Mouse (Mus musculus): ENCODE data around the gene Alb. TPM values are rescaled to one million over a fixed set of nuclear protein-coding genes. Genes with fewer than 3 reads are reported as not detected.
A peak's percentile ranks its signal among the peaks of the same experiment; 100 is the strongest.

The Alb gene
- polyA plus RNA-seq, 1 experiment: 1.2 TPM

DNA sequence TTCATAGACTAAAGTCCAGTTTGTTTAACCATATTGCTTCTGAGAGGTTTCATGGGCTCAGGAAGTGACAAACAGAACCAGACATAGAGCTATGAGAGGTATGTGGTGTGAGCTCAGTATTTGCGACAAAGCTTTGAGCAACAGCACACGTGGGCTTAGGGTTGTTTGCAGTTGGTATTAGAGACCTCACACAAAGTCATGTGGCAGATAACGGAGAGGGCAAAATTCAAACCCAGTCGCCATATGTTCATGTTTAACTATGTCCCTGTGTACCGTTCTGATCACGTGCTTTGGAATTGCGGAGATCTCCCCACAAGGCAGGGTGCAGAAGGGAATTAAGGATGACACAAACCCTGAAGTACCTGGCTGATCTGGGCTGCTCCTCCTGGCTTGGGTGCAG, 27.6 kb downstream of the Alb start:
- no peak overlapping the region for H3K27ac ChIP-seq (ENCODE audit: insufficient read depth, low read length)
- no peaks in the 10 kb centered on the region for H3K36me3 ChIP-seq (ENCODE audit: control insufficient read depth, insufficient read depth, low read length)
- H3K4me3 ChIP-seq (ENCODE audit: extremely low read depth, insufficient read depth, insufficient read length): no peak overlapping the region
- TF ChIP-seq POLR2A (IDR thresholded peaks at IDR 0.05; ENCODE audit: low read depth, low read length) (no peak), CTCF (IDR thresholded peaks at IDR 0.05; ENCODE audit: extremely low read depth, insufficient read depth, insufficient read length, insufficient replicate concordance) (no peak)
- H3K4me1 ChIP-seq (ENCODE audit: control insufficient read depth, insufficient read depth, insufficient read length): peaks cover 5% of the 10 kb centered on the region
- no peaks in the 10 kb centered on the region for H3K27me3 ChIP-seq (ENCODE audit: control insufficient read depth, insufficient read depth, low read length)
- no peak for DNase-seq (ENCODE audit: low read depth in 1 of 2, low spot score in 2 of 2)
- WGBS: 94% methylated on average over 7 of the region's 7 CpGs

DNA sequence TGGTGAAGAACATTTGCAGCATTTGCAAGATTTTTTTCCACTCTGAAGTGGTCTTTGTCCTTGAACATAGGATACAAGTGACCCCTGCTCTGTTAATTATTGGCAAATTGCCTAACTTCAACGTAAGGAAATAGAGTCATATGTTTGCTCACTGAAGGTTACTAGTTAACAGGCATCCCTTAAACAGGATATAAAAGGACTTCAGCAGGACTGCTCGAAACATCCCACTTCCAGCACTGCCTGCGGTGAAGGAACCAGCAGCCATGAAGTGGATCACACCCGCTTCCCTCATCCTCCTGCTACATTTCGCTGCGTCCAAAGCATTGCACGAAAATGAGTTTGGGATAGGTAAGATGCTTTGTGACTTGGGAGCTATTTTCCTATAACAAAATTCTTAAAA, 29.8 kb downstream of the Alb start, which contains the start of gene Afp:
Gene Afp (plus strand): TSS at position 220 of the 400 bp plus-strand sequence.
- no peaks in the 10 kb centered on the region for H3K36me3 ChIP-seq (ENCODE audit: control insufficient read depth, insufficient read depth, low read length)
- no peak within 1 kb of the TSS for H3K27ac ChIP-seq (ENCODE audit: insufficient read depth, low read length)
- WGBS: 88% methylated on average over 7 of the region's 7 CpGs
- no peak for DNase-seq (ENCODE audit: low read depth in 1 of 2, low spot score in 2 of 2)
- no peaks in the 10 kb centered on the region for H3K27me3 ChIP-seq (ENCODE audit: control insufficient read depth, insufficient read depth, low read length)
- no peak for TF ChIP-seq POLR2A (IDR thresholded peaks at IDR 0.05; ENCODE audit: low read depth, low read length)
- TF ChIP-seq CTCF (IDR thresholded peaks at IDR 0.05; ENCODE audit: extremely low read depth, insufficient read depth, insufficient read length, insufficient replicate concordance): no peak
- H3K4me1 ChIP-seq (ENCODE audit: control insufficient read depth, insufficient read depth, insufficient read length): peaks cover 5% of the 10 kb centered on the region
- H3K4me3 ChIP-seq (ENCODE audit: extremely low read depth, insufficient read depth, insufficient read length): no peak within 1 kb of the TSS

DNA sequence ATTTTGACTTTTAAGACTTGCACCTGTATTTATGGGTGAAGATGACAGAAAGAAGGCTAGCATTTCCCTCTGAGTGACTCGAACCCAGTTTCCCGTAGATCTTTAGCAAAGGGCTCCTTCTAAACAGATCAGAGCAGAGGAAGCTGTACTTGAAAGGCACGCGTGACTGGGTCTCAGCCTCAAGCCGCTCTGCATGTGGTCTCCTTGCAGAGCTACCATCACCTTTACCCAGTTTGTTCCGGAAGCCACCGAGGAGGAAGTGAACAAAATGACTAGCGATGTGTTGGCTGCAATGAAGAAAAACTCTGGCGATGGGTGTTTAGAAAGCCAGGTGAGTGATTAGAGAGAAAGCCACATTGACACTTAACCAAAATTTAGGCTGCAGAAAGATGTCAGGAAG, 31.7 kb downstream of the Alb start:
- H3K4me1 ChIP-seq (ENCODE audit: control insufficient read depth, insufficient read depth, insufficient read length): peaks cover 5% of the 10 kb centered on the region
- peak overlapping the region; percentile 62 for H3K27ac ChIP-seq (ENCODE audit: insufficient read depth, low read length)
- no peaks in the 10 kb centered on the region for H3K27me3 ChIP-seq (ENCODE audit: control insufficient read depth, insufficient read depth, low read length)
- peak overlapping the region; percentile 32; the same call in 1 of the 2 replicates for H3K4me3 ChIP-seq (ENCODE audit: extremely low read depth, insufficient read depth, insufficient read length)
- no peak for TF ChIP-seq CTCF (IDR thresholded peaks at IDR 0.05; ENCODE audit: extremely low read depth, insufficient read depth, insufficient read length, insufficient replicate concordance)
- TF ChIP-seq POLR2A (IDR thresholded peaks at IDR 0.05; ENCODE audit: low read depth, low read length): no peak
- no peaks in the 10 kb centered on the region for H3K36me3 ChIP-seq (ENCODE audit: control insufficient read depth, insufficient read depth, low read length)
- 12% methylated on average over 9 of the region's 9 CpGs for WGBS
- peak; percentile 45 to 68 for DNase-seq (ENCODE audit: low read depth in 1 of 2, low spot score in 2 of 2)

- 94% methylated on average over 4 of the region's 4 CpGs for WGBS
- no peak for DNase-seq (ENCODE audit: low read depth in 1 of 2, low spot score in 2 of 2)
- Histone ChIP-seq H3K27ac (ENCODE audit: insufficient read depth, low read length) (no peak overlapping the region), H3K4me3 (ENCODE audit: extremely low read depth, insufficient read depth, insufficient read length) (no peak overlapping the region), H3K36me3 (ENCODE audit: control insufficient read depth, insufficient read depth, low read length) (no peaks in the 10 kb centered on the region), H3K27me3 (ENCODE audit: control insufficient read depth, insufficient read depth, low read length) (no peaks in the 10 kb centered on the region), H3K4me1 (ENCODE audit: control insufficient read depth, insufficient read depth, insufficient read length) (peaks cover 5% of the 10 kb centered on the region)
- TF ChIP-seq POLR2A (IDR thresholded peaks at IDR 0.05; ENCODE audit: low read depth, low read length) (no peak), CTCF (IDR thresholded peaks at IDR 0.05; ENCODE audit: extremely low read depth, insufficient read depth, insufficient read length, insufficient replicate concordance) (no peak)
Observed at GRCm38 (mm10) chr5:90494308-90494707, 33.6 kb downstream of the Alb start.

DNA sequence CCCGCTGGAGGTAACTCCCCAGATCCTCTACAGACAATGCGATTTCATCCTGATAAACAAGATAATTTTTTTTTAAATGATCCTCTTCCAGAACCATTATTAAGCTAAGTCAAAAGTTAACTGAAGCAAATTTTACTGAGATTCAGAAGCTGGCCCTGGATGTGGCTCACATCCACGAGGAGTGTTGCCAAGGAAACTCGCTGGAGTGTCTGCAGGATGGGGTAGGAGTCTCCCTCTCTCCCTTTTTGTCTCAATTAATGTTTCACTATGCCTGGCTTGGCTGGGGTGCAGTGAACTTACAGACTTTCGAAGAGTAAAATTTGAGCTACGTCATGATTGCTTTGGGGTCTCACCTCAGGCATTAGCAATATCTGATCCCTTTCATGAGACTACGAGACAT, 38.8 kb downstream of the Alb start:
- Histone ChIP-seq H3K27me3 (ENCODE audit: control insufficient read depth, insufficient read depth, low read length) (no peaks in the 10 kb centered on the region), H3K4me3 (ENCODE audit: extremely low read depth, insufficient read depth, insufficient read length) (no peak overlapping the region), H3K27ac (ENCODE audit: insufficient read depth, low read length) (no peak overlapping the region), H3K36me3 (ENCODE audit: control insufficient read depth, insufficient read depth, low read length) (no peaks in the 10 kb centered on the region), H3K4me1 (ENCODE audit: control insufficient read depth, insufficient read depth, insufficient read length) (no peaks in the 10 kb centered on the region)
- no peak for DNase-seq (ENCODE audit: low read depth in 1 of 2, low spot score in 2 of 2)
- WGBS: 87% methylated on average over 7 of the region's 7 CpGs
- TF ChIP-seq CTCF (IDR thresholded peaks at IDR 0.05; ENCODE audit: extremely low read depth, insufficient read depth, insufficient read length, insufficient replicate concordance) (no peak), POLR2A (IDR thresholded peaks at IDR 0.05; ENCODE audit: low read depth, low read length) (no peak)

DNA sequence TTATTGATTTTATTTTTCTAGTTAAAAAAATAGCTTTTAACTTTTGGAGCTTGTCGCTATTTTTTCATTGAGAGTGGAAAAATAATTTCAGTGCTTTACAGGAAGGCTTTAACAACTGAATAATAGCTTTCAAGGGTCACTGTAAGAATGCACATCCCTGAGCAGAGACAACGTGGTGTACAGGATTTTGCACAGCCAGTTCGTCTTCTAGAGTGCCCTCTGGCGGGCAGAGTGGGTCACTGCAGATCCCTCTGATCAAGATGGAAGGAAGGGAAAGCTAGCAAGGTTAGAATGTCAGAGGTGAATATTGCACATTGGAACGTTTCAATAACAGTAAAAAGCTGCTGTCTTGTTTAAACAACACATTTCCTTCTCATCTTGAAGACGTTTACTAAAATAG, 40.0 kb downstream of the Alb start:
- 5% methylated on average over 6 of the region's 6 CpGs for WGBS
- Histone ChIP-seq H3K27me3 (ENCODE audit: control insufficient read depth, insufficient read depth, low read length) (no peaks in the 10 kb centered on the region), H3K4me1 (ENCODE audit: control insufficient read depth, insufficient read depth, insufficient read length) (no peaks in the 10 kb centered on the region), H3K27ac (ENCODE audit: insufficient read depth, low read length) (no peak overlapping the region), H3K36me3 (ENCODE audit: control insufficient read depth, insufficient read depth, low read length) (no peaks in the 10 kb centered on the region), H3K4me3 (ENCODE audit: extremely low read depth, insufficient read depth, insufficient read length) (no peak overlapping the region)
- peak; percentile 22 to 70 for DNase-seq (ENCODE audit: low read depth in 1 of 2, low spot score in 2 of 2)
- no peak for TF ChIP-seq POLR2A (IDR thresholded peaks at IDR 0.05; ENCODE audit: low read depth, low read length)
- TF ChIP-seq CTCF (IDR thresholded peaks at IDR 0.05; ENCODE audit: extremely low read depth, insufficient read depth, insufficient read length, insufficient replicate concordance): peak; percentile 81; the same call in 1 of the 2 replicates

DNA sequence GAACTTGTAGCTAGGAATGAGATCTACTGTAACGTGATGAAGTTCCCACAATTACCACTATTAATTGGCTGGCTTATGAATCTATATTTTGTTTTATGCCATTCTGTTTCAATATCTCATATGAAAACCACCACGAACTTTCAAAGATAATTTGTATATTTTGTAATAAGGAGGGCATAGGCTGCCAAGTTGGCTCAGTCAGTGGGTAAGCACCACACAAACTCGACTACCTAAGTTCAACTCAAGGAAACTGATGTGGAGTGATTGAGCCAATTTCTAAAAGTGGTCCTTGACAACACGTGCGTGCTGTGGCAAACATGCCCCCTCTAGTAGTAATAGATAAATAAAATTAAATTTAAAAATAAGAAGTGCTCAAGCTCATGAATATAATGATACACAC, 41.1 kb downstream of the Alb start:
- Histone ChIP-seq H3K4me1 (ENCODE audit: control insufficient read depth, insufficient read depth, insufficient read length) (no peaks in the 10 kb centered on the region), H3K36me3 (ENCODE audit: control insufficient read depth, insufficient read depth, low read length) (no peaks in the 10 kb centered on the region), H3K4me3 (ENCODE audit: extremely low read depth, insufficient read depth, insufficient read length) (no peak overlapping the region), H3K27me3 (ENCODE audit: control insufficient read depth, insufficient read depth, low read length) (no peaks in the 10 kb centered on the region), H3K27ac (ENCODE audit: insufficient read depth, low read length) (no peak overlapping the region)
- no peak for TF ChIP-seq POLR2A (IDR thresholded peaks at IDR 0.05; ENCODE audit: low read depth, low read length)
- no peak for TF ChIP-seq CTCF (IDR thresholded peaks at IDR 0.05; ENCODE audit: extremely low read depth, insufficient read depth, insufficient read length, insufficient replicate concordance)
- WGBS: 88% methylated on average over 5 of the region's 5 CpGs
- no peak for DNase-seq (ENCODE audit: low read depth in 1 of 2, low spot score in 2 of 2)

Measured in spleen, adult 2 months (tissue).